Mouse (Mus musculus): ENCODE data around the gene Aym1.
A peak's percentile ranks its signal among the peaks of the same experiment; 100 is the strongest.
"Not testable (repeated sequence)": the region's sequence is repeated elsewhere in the genome, so short reads cannot be mapped to it uniquely, and the experiment has no call there.

Aym1 gene

GRCm38 (mm10) chr5:113357186-113357585, at the start of gene Aym1:
Aym1 (plus strand) TSS chr5:113357294.
- no peak for DNase-seq

GRCm38 (mm10) chr5:113309491-113310376, 47.4 kb upstream of the Aym1 start:
- DNase-seq = no peak

DNA sequence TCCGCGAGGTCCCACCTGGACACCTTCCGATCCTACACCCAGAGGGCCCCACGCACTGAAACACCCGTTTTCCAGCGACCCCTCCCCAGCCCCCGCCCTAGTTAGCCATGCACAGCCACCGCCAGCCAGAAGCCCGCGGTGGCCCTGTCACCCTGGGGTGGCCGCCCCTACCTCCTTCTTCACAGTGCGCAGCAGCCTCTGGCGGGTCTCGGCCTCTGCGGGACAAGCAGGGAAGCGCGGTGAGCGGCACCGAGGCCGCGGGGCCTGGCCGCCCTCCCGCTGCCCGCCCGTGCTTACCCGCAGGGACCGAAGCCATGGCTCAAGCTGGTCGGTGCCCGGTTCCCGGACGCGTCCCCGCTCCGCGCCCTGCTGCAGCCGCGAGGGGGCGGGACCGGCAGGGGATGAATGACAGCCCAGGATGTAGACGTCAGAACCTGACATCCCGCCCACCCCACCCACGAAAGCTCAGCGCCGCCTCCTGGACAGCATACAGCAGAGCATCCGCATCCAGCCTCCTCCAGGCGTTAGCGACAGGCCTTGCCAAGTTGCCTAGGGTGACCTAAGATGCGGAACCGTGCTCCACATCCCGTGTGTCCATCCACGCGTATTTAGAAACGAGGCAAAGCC, 46.6 kb upstream of the Aym1 start, which contains the start of gene Sgsm1:
Sgsm1 (minus strand) TSS at position 410 of the 627 bp plus-strand sequence.
- peak; percentile 94 for DNase-seq

DNA sequence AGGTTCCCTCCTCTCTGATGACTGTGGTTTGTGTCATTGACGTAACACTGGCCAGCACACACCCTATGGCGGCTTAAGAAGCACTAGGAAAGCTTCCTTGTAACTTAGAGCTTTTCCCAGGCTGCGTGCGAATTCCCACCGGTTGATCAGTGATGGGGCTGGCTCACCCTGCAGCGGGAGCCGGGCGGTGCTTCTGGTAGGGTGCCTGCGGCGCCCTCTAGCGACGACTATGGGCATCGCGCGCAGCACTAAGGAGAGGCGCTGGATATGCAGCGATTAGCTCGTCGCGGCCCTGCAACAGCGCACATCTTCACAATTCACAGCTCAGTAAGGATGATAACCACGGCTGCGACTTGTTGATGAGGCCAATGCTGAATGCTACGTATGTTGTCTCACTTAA, 43.1 kb upstream of the Aym1 start:
- peak; percentile 95 to 97 for DNase-seq

DNA sequence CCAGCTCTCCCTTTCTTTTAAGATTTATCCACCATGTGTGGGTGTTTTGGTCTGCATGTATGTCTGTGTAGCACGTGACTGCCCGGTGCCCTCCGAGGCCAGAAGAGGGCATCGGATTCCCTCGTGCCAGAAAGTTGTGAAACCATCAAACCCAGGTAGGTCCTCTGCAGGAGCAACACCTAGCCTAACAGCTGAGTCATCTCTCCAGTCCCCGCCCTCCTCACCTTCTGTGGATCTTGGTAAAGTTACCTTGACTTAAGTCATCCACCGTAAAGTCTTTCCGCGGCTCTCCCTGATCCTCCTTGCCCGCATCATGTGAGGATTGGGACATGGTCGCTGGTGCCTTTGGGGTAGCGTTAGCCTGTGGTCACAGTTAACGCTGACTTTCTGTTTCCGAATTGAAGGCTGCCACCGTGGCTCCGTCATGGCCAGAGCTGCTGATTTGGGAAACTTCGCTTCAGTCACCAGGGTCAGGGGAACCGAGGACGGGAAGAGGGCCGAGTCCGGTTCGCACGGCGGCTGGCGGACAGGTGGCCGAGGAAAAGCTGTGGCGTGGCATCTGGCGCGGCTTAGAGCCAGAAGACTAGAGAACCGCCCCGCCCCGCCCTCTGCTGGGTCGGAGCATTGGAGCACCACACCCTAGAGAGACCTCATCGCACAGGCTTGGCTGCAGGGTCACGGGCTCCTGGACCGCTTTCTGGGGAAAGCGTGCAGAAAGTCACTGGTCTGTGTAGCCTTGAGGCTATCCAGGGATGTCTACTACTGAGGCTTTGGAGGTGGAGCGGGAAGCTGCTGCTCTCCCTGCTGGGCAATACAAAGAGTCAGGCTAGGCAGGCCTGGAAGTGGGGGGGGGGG, 33.1 kb upstream of the Aym1 start:
- DNase-seq = peak; percentile 50 to 67

DNA sequence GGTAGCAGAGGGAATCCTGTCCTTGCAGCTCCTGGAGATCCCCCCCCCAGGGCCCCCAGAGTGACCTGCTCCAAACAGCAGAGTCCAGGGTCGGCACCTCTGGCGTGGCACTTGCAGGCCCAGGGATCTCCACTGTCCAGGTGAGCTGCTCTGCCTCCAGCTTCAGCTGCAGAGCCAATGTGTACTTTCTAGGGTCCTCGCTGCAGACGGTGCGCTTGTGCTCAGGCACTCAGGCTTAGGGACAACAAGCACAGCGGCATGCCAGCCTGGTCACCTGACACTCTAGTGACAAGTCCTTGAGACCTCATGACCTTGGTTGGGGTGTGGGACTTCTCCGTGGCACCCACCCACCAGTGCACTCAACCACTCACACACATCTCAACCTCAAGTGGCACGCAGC, 27.6 kb upstream of the Aym1 start:
- no peak for DNase-seq

DNA sequence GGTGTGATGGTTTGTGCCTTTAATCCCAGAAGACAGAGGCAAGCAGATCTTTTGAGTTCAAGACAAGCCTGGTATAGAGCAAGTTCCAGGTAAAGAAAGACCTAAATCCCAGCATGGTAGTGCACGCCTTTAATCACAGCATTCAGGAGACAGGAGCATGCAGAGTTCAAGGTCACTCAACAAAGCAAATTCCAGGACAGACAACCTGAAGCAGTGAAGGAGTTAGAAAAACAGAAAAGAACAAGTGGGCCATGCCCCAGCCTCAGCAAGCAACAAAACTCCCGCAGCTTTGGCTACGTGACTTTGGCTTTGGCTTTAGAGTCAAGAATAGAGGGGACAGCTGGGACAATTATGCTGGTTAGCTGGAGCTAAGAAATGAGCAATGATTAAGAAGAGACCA, 26.9 kb upstream of the Aym1 start:
- DNase-seq = no peak

GRCm38 (mm10) chr5:113332239-113332638, 24.9 kb upstream of the Aym1 start:
- DNase-seq = peak; percentile 49 to 71

DNA sequence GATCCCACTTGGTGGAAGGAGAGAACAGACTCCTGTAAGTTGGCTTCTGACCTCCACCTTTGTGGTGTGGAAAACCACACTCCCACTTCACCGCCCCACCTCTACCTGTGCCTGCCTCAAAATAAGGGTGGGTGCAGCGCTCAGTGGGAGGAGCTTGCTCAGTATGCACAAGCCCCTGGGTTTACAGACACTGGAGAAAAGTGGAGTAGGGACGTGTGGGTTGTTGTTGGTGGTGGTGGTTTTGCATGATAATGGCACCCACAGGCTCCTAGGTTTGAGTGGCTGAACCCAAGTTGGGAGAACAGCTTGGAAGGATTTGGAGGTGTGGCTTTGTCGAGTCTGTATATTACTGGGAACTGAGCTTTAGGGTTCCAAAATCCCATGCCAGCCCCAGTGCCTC, 24.2 kb upstream of the Aym1 start:
- DNase-seq = no peak

DNA sequence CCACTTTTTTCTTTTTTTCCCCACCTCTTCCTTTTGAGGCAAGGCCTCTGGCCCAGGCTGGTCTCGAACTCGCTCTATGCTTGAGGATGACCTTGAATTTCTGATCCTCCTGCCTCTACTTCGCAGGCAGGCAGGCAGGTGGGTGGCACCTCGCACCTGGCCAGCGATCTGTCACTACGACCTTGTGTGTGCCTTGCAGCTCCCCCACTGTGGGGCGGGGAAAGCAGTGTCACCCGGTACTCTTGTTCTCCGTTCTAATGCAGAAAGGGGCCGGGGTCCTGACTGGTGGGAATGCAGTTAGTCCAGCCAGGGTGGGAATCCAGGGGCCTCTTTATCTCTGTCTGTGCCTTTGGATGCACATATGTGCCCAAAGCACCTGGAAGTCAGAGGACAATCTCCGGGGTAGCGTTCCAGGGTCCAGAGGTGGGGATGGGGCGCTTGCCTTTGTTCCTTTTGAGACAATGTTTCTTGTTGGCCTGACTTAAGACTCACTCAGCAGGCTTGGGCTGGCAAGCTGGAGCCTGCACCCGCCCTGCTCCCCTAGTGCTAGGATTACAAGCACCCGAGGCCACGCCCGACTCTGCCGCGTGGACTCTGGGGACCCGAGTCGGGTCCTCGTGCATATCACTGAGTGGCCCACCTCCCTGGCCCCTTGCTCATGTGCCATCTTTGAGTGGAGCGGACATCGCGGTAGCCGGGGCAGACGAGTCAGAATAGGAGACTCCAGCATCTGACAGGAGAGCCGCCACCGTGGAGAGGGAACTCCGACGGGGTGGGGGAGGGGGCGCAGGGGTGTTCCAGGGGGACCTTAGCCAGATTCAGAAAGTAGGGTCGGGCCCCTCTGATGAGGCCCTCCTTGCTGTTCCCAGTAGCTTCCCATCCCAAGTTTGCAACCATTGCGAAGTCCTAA, 22.2 kb upstream of the Aym1 start:
- DNase-seq = no peak

DNA sequence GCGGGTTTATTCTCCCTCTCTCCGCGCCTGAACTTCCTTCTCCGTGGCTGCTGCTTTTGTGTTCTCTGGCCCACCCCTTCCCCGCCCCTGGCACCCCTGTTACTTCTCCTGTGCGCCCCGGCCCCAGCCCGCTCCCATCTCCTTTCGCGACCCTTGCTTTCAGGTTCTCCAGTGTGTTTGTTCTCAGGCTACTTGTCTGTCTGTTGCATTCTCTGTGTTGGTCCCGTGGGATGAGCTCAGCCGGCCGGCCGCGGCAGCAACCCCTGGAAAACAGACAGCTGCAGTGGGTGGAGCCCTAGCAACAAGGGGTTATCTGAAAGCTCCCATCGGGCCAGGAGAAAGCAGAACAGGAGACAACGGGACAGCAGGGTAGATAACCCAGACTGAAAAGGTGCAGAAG, 21.4 kb upstream of the Aym1 start:
- DNase-seq = no peak

- DNase-seq = no peak
Observed at GRCm38 (mm10) chr5:113336281-113336680, 20.8 kb upstream of the Aym1 start.

DNA sequence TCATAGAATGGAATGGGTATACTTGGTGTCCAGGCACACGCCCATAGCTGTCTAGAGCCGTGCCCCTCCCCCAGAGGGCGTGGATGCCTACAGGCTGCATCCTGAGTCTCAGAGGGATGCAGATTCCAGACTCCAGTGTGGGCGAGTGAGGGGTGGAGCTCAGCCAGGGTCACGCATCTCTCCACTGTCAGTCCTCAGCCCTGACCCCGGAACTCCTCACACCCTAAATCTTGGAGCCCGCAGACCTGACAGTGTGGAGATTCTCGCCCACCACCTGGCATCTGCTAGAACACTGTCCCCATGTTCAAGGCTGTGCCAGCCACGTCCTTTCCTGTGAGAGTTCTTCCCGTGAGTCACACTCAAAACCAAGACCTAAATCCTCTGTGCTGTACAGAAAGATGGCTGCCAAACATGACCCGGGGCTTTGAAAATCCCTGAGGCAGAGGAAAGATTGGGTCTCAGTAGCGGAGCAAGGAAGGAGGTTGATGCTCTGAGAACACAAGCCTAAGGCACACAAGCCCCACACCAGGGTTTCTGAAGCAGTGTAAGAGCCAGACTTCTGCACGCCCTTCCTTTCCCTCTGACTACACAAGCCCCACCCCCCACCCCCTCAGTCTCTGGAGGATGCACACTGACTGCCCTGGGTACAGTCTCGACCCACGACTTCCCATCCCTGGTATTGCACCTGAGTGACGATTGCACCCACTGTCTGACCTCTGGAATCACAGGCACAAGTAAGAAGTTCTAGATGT, 12.3 kb upstream of the Aym1 start:
- DNase-seq = no peak

DNA sequence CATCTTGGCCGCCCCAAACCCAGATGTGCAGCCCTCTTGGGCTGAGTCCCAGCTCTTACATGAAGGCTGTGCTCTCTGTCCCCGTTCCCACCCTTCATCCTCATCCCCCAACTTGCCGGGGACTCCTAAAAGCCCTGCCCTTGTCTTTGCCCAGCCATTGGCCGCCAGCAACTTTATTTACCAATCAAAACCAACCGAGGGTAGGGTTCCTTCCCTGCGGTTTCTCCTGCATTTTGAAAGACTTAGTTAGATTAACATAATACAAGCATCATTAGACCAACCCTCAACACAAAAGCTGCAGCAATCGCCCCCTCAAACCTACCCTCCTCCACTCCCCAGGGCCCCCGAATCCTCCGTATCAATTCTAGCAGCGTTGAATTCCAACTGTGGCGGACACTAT, 11.3 kb upstream of the Aym1 start:
- DNase-seq = no peak

DNA sequence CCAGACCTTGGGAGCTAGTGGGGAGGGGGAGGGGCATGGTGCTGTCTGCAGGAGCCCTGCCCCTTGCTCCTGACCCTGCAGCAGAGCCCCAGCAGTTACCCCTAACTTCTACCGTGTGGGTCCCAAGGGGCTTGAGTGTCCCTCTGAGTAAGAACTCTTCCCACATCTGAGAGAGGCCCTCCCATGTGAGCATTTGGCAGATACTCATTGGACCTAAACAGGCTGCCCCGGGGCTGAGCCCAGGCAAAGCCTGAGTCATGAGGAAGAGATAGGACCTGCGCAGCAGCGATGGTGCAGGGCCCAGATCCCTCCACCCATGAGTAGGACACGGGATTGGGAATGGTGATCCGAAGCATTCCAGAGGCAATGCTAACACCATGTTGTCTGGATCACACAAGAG, 10.4 kb upstream of the Aym1 start:
- not testable (repeated sequence) for DNase-seq

DNA sequence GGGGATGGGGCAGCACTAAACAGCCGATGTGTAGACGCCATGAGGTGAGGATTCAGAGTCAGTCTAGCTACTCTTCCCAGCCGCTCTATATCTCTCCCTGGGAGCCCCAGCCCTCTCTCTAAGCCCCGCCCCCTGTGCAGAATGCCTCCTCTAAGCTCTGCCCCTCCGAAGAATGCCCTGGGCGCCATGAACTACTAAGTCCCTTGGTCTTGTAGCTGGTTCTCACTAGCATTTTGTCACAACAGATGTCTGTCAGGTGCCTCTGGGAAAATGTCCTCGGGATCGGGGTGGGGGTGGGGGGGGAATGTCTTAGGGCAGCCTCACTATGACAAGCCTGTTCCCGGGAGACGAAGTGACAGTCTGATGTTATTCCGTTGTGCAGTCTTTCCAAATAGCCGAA, 9.5 kb upstream of the Aym1 start:
- DNase-seq = no peak

- DNase-seq = peak; percentile 56 to 81
Observed at GRCm38 (mm10) chr5:113348597-113348996, 8.5 kb upstream of the Aym1 start.

GRCm38 (mm10) chr5:113349226-113349625, 7.9 kb upstream of the Aym1 start:
- DNase-seq = no peak

DNA sequence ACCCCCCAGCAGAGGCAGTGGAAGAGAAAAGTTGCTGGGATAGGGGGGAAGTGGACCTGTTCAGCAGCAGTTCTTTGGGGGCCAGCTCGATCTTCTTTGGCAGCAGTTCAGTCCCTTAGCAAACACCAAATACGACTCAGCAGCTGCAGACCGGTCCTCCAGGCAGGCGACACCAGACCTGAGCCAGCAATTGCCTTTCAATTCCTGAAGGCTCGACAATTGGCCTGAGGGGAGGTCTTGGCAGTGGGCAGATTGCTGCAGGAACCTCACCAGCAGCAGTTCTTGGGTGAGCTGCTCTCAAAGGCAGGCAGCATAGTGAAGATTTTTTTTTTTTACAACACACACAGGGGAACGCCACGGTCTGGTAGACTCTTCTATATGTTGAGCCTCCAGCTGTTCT, 7.3 kb upstream of the Aym1 start:
- DNase-seq = no peak

GRCm38 (mm10) chr5:113351768-113352167, 5.3 kb upstream of the Aym1 start:
- no peak for DNase-seq

DNA sequence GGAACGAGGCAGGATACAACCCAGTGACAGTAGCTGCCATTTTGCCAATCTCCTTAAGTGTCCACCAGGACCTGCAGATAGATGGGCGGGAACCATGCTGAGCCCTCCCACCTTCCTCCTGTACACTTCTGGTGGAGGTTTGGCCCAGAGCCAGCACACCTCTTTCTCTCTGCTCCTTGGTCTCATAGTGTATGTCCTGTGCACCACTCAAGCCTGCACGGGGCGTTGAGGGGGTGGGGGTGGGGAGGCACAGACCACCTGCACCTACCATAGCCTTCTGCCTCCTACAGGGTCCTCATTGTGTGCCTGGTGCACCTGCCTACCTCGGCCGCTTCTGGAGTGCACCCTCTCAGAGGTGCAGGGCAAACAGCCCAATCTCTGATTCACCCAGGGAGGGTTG, 4.5 kb upstream of the Aym1 start:
- DNase-seq = no peak
